Mouse (Mus musculus) retina, adult 2 months (tissue): ENCODE data around the gene Lsamp.

Experiments
- DNase-seq: peaks from one replicate; pipeline ENCODE4 v3.0.0-alpha.2; 2012; ENCODE audit warnings: low read depth, low spot score

The Lsamp gene

DNA sequence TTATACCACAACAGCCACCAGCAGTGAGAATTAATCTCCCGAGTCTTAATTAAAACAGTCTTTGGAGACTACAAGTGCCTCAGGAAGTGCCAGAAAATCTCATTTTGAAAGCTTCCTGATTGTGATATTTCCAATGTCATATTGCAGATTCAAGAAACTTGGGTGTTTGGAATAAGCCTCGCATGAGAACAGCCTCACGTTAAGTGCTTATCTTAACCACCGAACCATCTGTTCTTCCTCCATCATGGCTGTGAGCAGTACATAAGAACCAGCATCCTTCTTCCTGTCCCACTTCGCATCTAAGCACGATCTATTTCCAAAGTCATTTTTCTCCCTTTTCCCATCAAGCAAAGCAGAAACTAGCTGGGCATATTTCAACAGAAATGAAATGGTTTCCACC lies 1780.1 kb downstream of the Lsamp start:
- DNase-seq: no peak

- no peak for DNase-seq
These were observed 1787.4 kb downstream of the Lsamp start for GRCm38 (mm10) chr16:41771427-41772125.

GRCm38 (mm10) chr16:41777586-41777985 lies 1793.4 kb downstream of the Lsamp start:
- no peak for DNase-seq

DNA sequence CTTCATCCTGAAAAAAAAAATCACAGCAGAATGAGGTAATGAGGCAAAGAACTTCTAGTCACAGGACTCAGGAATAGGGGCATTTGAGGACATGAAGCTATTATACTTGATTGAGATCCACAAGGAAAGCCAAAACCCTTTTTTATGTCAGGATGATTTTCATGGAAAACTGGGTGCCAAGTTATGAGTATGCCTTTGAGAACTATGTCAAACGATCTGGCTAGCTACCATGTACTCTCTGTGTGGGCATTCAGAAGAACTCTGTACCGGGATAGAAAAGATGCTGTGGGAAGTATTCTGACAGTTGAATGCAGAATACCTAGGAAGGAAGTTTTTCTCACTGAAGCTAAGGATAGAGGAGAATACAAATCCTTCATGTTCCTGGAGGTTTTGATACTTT lies 1801.4 kb downstream of the Lsamp start:
- DNase-seq: no peak

- DNase-seq: no peak
These were observed 1802.5 kb downstream of the Lsamp start for GRCm38 (mm10) chr16:41786704-41787103.

- DNase-seq: no peak
These were observed 1803.0 kb downstream of the Lsamp start for GRCm38 (mm10) chr16:41787146-41787545.

- DNase-seq: no peak
These were observed 1805.9 kb downstream of the Lsamp start for GRCm38 (mm10) chr16:41790016-41790415.

DNA sequence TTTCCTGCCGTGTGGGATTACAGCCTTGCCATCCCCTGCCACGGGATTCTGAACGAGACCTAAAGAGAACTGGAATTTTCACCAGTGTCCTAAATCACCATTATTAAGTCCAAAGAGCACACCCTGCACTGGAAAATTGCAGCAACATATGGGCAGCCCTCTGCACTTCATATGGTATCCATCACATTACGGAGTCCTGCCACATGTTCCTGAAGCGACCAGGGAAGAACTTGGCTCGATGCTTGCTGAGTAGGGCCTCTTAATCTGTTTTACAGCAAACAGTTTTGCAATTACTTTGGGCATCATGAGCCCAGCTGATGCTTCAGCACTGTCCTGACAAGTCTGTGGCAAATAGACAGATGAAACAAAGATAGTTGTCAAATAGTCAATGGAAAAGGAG lies 1836.2 kb downstream of the Lsamp start:
- DNase-seq: no peak

GRCm38 (mm10) chr16:41826899-41827604 lies 1842.9 kb downstream of the Lsamp start:
- DNase-seq: no peak

GRCm38 (mm10) chr16:41827605-41827948 lies 1843.4 kb downstream of the Lsamp start:
- DNase-seq: no peak

- DNase-seq: no peak
These were observed 1850.5 kb downstream of the Lsamp start for GRCm38 (mm10) chr16:41834637-41835036.

DNA sequence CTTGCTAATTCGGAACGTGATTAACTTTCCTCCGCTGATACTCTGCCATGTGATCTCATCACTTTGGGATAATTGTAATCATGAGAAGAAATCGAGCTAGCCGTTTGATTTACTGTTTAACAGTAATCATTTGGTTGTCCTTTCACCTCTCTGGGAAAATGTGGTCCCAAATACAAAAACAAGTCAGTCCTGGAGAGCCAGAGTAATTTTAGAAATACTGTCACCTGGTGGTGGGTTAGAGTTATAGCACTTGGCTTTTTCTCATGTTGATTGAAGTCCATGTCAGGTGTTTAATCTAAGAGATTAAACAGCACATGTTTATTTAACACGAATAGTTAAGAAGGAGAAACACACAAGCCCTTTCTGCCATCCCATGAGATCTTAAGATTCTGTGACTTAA lies 1851.6 kb downstream of the Lsamp start:
- no peak for DNase-seq

DNA sequence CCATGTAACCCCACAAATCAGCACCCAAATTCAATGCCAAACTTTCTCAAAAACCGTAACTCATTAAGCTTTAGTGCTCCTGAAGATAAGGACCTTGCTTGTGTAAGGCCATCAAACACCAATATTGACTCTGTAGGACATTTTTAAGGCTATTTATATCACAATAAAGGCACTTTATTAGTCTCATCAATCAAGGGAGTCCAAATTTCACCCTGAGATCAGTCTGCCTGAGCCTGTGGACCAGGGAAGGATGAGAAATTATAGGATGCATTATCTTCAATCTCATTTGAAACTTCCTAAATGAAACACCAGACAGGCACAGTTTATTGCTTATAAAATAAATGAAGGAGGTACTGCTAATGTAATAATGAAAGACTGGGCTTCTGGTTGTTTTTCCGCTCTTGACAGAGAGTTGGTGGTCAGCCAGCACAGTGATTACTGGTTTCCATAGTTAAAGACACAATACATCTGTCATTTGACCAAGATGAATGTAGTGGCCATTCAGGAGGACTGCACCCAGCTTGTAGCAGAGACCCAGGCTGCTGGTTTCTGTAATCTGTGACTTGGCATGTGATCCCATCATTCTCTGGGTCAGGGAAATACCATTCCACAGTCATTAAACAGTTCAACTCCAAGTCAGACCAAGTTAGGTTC lies 1855.7 kb downstream of the Lsamp start:
- DNase-seq: no peak

DNA sequence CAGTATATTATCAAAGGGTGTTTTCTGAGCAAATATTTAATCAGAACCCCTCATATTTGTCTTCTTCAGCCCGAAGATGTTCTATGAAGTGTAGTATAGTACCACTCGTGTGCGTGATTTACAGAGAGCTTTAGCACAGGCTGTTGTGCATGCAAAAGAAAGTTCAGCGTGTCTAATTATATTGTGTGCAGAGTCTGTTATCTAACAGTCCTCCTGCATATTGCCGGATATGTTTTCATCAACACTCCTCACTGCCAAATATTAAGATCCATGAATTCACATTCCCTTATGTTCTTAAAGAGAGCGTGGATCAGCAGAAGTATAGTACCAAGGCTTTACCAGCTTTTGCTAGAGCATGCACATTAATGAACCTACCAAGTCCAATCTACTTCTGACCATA lies 1862.7 kb downstream of the Lsamp start:
- no peak for DNase-seq

GRCm38 (mm10) chr16:41871917-41872593 lies 1887.9 kb downstream of the Lsamp start:
- no peak for DNase-seq

DNA sequence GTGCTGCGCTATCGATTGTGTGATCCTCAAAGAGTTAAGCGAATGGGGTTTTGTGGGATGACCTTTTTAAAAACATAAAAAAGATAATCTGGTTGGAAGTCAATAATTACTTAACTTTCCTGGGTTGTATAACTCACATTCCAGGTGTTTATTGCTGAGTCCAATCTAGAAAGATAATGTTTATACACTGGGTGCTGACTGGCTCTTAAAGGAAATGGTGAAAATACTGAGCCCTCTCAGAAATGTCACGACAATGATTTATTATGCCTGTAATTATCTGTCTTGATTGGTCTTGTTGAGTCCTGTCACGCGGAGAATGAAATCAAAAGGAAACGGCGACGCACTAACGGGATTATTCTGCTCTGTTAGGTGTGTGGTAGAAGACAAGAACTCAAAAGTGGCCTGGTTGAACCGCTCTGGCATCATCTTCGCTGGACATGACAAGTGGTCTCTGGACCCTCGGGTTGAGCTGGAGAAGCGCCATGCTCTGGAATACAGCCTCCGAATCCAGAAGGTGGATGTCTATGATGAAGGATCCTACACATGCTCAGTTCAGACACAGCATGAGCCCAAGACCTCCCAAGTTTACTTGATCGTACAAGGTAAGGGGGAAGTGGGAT lies 1904.5 kb downstream of the Lsamp start:
- DNase-seq: no peak

- no peak for DNase-seq
These were observed 1916.6 kb downstream of the Lsamp start for GRCm38 (mm10) chr16:41900783-41901182.

DNA sequence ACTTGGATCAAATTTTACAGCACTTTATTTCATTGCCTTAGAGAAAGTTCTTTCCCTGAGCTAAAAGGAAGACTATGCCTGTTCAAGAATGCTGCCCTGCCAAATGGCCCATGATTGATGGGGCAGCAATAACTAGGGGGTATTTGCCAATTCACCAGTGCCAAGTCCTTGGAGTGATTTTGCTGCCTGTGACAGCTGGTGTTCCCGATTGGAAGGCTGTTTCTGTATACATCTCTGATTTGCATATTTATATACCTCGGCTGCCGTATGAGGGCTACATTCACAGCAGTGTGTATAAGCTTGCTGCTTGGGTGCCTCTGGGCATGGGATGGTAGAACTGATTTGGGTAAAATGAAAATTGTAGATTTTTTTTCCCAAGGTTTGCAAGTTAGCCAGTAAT lies 1919.5 kb downstream of the Lsamp start:
- DNase-seq: no peak

DNA sequence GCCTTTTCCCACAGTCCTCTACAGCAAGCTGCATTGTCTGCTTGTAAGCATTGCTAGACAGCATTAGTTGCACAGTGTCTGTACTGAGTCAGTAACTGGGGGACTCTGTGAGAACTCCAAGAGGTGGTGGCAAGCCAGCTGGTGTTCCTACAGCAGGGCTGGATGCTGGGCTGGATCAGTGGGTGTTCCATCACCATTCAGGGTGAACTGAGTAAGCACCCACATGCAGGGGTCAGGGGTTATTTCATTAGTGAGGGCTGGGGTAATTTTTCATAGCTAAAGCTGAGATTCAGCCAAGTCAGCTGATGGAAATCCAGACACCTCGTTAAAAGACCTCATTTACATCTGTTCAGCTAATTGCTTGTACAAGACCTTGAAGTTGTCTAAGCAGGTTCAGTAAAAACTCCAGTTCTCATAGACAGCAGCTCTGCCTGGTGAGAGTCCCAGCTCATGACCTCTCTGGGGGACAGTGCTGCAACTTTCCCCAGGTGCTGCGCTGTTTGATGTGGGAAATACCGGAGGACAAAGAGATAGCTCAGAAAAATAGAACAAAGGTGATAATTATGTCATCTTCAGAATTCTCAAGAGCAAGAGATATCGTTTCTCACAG lies 1928.5 kb downstream of the Lsamp start:
- no peak for DNase-seq

DNA sequence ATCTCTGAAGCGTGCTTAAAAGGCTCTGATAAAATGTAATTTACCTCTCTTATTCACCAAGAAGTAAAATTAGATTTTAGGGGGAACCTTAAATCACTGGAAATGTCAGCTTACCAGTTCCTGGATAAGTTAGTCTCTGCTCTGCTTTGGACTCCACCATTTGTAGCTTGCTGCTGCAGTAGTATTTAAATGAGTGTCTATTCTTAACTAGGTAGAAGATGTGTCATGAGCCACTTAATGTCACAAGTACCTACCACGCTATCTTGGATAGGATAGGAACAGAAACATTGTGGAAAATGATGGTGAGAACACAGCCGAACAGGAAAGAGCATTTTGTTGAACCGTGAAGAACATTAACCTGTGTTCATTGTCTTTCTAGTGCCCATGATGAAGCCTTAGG lies 1929.2 kb downstream of the Lsamp start:
- no peak for DNase-seq

DNA sequence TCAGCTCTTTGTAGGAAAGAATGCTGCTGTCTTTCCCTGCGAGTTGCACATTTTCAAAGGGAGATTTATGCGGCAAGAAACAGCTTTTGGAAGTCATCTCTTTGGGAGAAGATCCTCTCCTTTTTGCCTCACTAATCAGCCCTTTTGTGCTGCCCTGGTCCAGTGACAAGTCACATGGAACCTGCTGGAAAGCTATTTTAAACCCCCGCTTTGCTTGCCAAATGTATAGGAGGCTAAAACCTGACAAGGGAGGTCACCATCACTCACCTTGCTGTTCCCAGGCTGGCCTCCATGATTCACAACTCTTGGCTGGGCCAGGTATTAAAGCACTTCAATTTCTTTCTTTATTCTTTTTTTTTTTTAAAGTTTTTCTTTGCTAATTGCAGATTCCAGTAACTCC lies 1932.2 kb downstream of the Lsamp start:
- no peak for DNase-seq
